Mouse (Mus musculus): ENCODE results near the gene Isl2. TPM values are rescaled to one million over a fixed set of nuclear protein-coding genes. Genes with fewer than 3 reads are reported as not detected.

Isl2 gene
- polyA plus RNA-seq (2015; fragmentation: Illumina TruSeq; extraction: RNeasy Lipid Tissue Mini Kit (QIAGEN cat#74804); ENCODE audit: insufficient read depth, low replicate concordance), result not detected

DNA sequence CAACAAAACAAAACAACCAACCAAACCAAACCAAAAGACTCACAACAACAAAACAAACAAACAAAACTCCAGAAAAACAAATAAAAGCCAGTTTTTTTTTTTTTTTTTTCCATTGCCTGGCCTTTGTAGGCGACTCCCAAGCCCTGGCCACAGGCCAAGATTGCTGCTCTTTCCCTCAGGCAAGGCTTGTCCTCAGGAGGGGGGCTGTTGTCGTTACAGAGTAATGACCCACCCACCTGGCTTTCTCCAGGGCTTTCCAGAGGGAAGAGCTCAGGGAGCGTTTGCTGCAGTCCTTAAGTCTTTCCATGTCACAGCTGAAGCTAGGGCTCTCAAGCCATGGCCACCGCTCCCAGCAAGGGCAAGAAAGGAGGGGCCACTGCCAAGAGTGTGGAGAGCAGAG, at the start of gene Isl2:
TSS of gene Isl2 (plus strand) at position 296 of the 400 bp plus-strand sequence.

DNA sequence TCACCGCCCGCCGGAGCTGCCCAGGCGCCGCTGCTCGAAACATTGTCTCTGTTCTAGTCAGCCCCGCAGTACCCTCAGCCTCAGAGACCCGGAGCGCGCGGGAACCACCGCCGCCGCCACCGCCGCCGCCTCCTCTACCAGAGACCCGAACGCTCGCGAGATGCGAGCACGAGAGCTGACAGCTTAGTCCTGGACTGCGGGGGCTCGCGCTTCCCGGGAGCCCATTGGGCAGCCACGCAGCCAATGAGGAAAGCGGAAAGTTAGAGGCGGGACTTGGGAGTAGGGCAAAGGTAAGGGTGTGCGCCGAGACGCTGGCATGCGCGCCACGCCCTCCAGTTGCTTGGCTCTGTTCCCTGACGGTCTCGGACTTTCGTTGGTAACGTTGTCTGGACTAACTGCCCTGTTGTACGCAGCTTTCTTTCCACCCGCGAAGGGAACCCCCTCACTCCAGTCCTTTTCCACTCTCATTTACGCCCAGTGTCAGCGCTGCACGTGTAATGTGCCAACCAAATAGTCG, 26.4 kb upstream of the Isl2 start, which contains the start of gene Etfa:
TSS of gene Etfa (minus strand) at position 217 of the 517 bp plus-strand sequence.

Other genes starting within 250 kb of the Isl2 start
- 0.70 TPM for gene Nrg4, start 211.8 kb upstream of the Isl2 start, polyA plus RNA-seq (2015; fragmentation: Illumina TruSeq; extraction: RNeasy Lipid Tissue Mini Kit (QIAGEN cat#74804); ENCODE audit: insufficient read depth, low replicate concordance)
- gene Tmem266, start 211.8 kb upstream of the Isl2 start, polyA plus RNA-seq (2015; fragmentation: Illumina TruSeq; extraction: RNeasy Lipid Tissue Mini Kit (QIAGEN cat#74804); ENCODE audit: insufficient read depth, low replicate concordance), result not detected
- 99.1 TPM for gene Etfa, start 26.4 kb upstream of the Isl2 start, polyA plus RNA-seq (2015; fragmentation: Illumina TruSeq; extraction: RNeasy Lipid Tissue Mini Kit (QIAGEN cat#74804); ENCODE audit: insufficient read depth, low replicate concordance)